Mouse (Mus musculus) C2C12 (cell line): ENCODE measurements around the gene Folr2.

Source experiments
- CEBPB ChIP-seq: IDR thresholded peaks from one replicate; pipeline ENCODE4 v1.6.1; 2011; ENCODE audit warnings: low read depth, mild to moderate bottlenecking, control low read depth, moderate library complexity
- CTCF ChIP-seq: IDR thresholded peaks from one replicate; pipeline ENCODE4 v1.5.1; 2011; ENCODE audit not compliant: control insufficient read depth, insufficient read depth, insufficient read length
- FOSL1 ChIP-seq: IDR thresholded peaks from one replicate; pipeline ENCODE4 v1.8.0; 2011; ENCODE audit warnings: mild to moderate bottlenecking, low read length; ENCODE audit not compliant: poor library complexity, insufficient read depth, severe bottlenecking
- MAX ChIP-seq: IDR thresholded peaks from one replicate; pipeline ENCODE4 v1.6.1; 2011; ENCODE audit warnings: mild to moderate bottlenecking, control low read depth
- MYOD1 ChIP-seq: IDR thresholded peaks from one replicate; pipeline ENCODE4 v1.6.1; 2011; ENCODE audit warnings: low read depth; ENCODE audit not compliant: control insufficient read depth, insufficient read length
- MYOG ChIP-seq: IDR thresholded peaks from one replicate; pipeline ENCODE4 v1.6.1; 2011; ENCODE audit not compliant: control insufficient read depth, insufficient read length; ENCODE audit errors: extremely low read depth
- USF1 ChIP-seq: IDR thresholded peaks from one replicate; pipeline ENCODE4 v1.6.1; 2011; ENCODE audit warnings: low read depth, mild to moderate bottlenecking, control low read depth, moderate library complexity

DNA sequence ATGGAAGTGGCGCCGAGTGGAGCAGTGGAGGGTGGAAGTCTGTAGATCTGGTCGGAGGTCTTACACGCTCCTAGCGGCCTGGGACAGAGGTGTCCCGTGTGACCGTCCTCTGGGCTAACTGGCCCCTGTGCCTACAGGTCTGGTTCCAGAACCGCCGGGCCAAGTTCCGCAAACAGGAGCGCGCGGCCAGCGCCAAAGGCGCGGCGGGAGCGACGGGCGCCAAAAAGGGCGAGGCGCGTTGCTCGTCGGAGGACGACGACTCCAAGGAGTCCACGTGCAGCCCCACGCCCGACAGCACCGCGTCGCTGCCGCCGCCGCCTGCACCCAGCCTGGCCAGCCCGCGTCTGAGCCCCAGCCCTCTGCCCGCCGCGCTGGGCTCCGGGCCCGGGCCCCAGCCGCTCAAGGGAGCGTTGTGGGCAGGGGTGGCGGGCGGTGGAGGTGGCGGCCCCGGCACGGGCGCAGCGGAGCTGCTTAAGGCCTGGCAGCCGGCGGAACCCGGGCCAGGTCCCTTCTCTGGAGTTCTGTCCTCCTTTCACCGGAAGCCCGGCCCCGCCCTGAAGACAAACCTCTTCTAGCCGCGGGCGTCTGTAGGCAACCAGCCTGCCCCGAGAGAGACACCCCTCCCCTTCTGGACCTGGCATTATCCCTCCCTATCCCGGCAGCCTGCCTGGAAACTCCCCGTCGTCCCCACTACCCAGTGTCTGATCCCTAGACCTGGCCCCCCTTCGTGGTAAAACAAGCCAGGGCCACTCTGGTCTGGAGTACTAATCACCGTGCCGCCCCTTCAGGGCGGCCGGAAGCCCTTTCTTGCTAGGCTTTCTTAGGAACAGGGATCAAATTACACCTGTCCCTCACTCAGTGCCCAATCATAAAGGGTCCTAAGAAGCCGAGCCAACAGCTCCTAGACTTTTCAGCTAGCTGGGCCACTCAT is 35.2 kb downstream of the Folr2 start:
- TF ChIP-seq CTCF: no peak
- no peak for TF ChIP-seq MYOG
- no peak for TF ChIP-seq MYOD1
- TF ChIP-seq MAX: no peak
- no peak for TF ChIP-seq CEBPB
- TF ChIP-seq USF1: no peak
- no peak for TF ChIP-seq FOSL1
